Mouse (Mus musculus) left cerebral cortex, adult 18-20 months (tissue): ENCODE measurements around the gene Zbtb5. TPM values are rescaled to one million over a fixed set of nuclear protein-coding genes. Genes with fewer than 3 reads are reported as not detected.
"Not testable (repeated sequence)": the region's sequence is repeated elsewhere in the genome, so short reads cannot be mapped to it uniquely, and the experiment has no call there.

Experiments used
- DNase-seq, 2 experiments: peaks; one replicate each; pipeline ENCODE4 v3.0.0; 2021 to 2022; ENCODE audit warnings: low spot score in 2 of 2, mixed read lengths in 1 of 2
- long read RNA-seq, 2 experiments: library from polyadenylated mRNA; stranded (forward); transcript quantifications; one replicate each; pipeline ENCODE4 v2.0.0; 2021
- total RNA-seq, 2 experiments: library from RNA; stranded (reverse); gene quantifications; 2 replicates each; pipeline ENCODE4 v1.2.3; 2021

The Zbtb5 gene
- 1 to 10 TPM; 8.4 to 8.7 TPM for total RNA-seq
- long read RNA-seq, experiment 1, full-length matches to known transcripts = 5 of 10 reads
- long read RNA-seq, experiment 1, partial matches to known transcripts = 0 of 10 reads
- long read RNA-seq, experiment 1, other reads (novel, unspliced or antisense) = 5 of 10 reads
- long read RNA-seq, experiment 2, full-length matches to known transcripts = 5 of 11 reads
- long read RNA-seq, experiment 2, partial matches to known transcripts = 0 of 11 reads
- long read RNA-seq, experiment 2, other reads (novel, unspliced or antisense) = 6 of 11 reads

GRCm38 (mm10) chr4:45012105-45012975 lies at the start of gene Zbtb5:
Zbtb5 (minus strand) TSS chr4:45012412.
- peak; percentile 99 to 100 for DNase-seq

GRCm38 (mm10) chr4:45055451-45055850 lies 43.2 kb upstream of the Zbtb5 start:
- DNase-seq = no peak

- DNase-seq = no peak
Measured at GRCm38 (mm10) chr4:45054862-45055261, 42.6 kb upstream of the Zbtb5 start.

- peak; percentile 24 to 34 for DNase-seq
Measured at GRCm38 (mm10) chr4:45047956-45048355, 35.7 kb upstream of the Zbtb5 start.

GRCm38 (mm10) chr4:45047286-45047887 lies 35.2 kb upstream of the Zbtb5 start:
- no peak for DNase-seq

GRCm38 (mm10) chr4:45046679-45047078 lies 34.5 kb upstream of the Zbtb5 start:
- DNase-seq = no peak

GRCm38 (mm10) chr4:45040795-45041194 lies 28.6 kb upstream of the Zbtb5 start:
- DNase-seq = no peak

GRCm38 (mm10) chr4:45039546-45039945 lies 27.3 kb upstream of the Zbtb5 start:
- not testable (repeated sequence) for DNase-seq

GRCm38 (mm10) chr4:45038879-45039278 lies 26.7 kb upstream of the Zbtb5 start:
- DNase-seq = not testable (repeated sequence)

- no peak for DNase-seq
Measured at GRCm38 (mm10) chr4:45037455-45038410, 25.5 kb upstream of the Zbtb5 start.

GRCm38 (mm10) chr4:45036571-45036970 lies 24.4 kb upstream of the Zbtb5 start:
- DNase-seq = no peak

- DNase-seq = no peak
Measured at GRCm38 (mm10) chr4:45036048-45036447, 23.8 kb upstream of the Zbtb5 start.

GRCm38 (mm10) chr4:45034693-45035628 lies 22.7 kb upstream of the Zbtb5 start:
- no peak for DNase-seq

GRCm38 (mm10) chr4:45032586-45032985 lies 20.4 kb upstream of the Zbtb5 start:
- DNase-seq = no peak

GRCm38 (mm10) chr4:45026459-45026858 lies 14.2 kb upstream of the Zbtb5 start:
- no peak for DNase-seq

- DNase-seq = peak in 1 of 2 experiments; percentile 13
Measured at GRCm38 (mm10) chr4:45019009-45019408, 6.8 kb upstream of the Zbtb5 start.

GRCm38 (mm10) chr4:45018452-45018980 lies 6.3 kb upstream of the Zbtb5 start, which contains the start of gene Polr1e:
Polr1e (plus strand) TSS chr4:45018583.
- DNase-seq = peak; percentile 83 to 85

- peak; percentile 60 to 72 for DNase-seq
Measured at GRCm38 (mm10) chr4:45015615-45016014, 3.4 kb upstream of the Zbtb5 start.

GRCm38 (mm10) chr4:45013537-45013936 lies 1.3 kb upstream of the Zbtb5 start:
- no peak for DNase-seq
